Mouse (Mus musculus): ENCODE data around the gene Tssk3. TPM values are rescaled to one million over a fixed set of nuclear protein-coding genes. Genes with fewer than 3 reads are reported as not detected.
"Not testable (repeated sequence)": the region's sequence is repeated elsewhere in the genome, so short reads cannot be mapped to it uniquely, and the experiment has no call there.

Gene Tssk3
- polyA plus RNA-seq, 1 experiment, result not detected

- under 1% methylated on average over 46 of the region's 46 CpGs for WGBS
- peak; percentile 100 for DNase-seq
Measured at GRCm38 (mm10) chr4:129461183-129461960, 29.4 kb downstream of the Tssk3 start, which contains the start of gene Bsdc1. Gene Bsdc1 (plus strand): TSS chr4:129461581.

GRCm38 (mm10) chr4:129460827-129461182 is 30.0 kb downstream of the Tssk3 start:
- WGBS, result 0% methylated on average over 4 of the region's 4 CpGs
- no peak for DNase-seq
- no peaks in the 10 kb centered on the region for H3K27me3 ChIP-seq (replicated peaks; ENCODE audit: control insufficient read depth, insufficient read depth, low read length)
- peaks cover 3% of the 10 kb centered on the region; the same call in 1 of the 2 replicates for H3K36me3 ChIP-seq (ENCODE audit: control insufficient read depth, insufficient read depth, low read length)
- peak overlapping the region; percentile 47 for H3K4me3 ChIP-seq (ENCODE audit: insufficient read depth, low read depth, low read length)
- peak overlapping the region; percentile 72 for H3K27ac ChIP-seq (ENCODE audit: insufficient read depth, low read depth, low read length)
- peaks cover 4% of the 10 kb centered on the region; the same call in 1 of the 2 replicates for H3K4me1 ChIP-seq (ENCODE audit: control insufficient read depth, insufficient read depth, low read length)
- TF ChIP-seq CTCF (conservative IDR thresholded peaks at IDR 0.05; ENCODE audit: insufficient read depth, insufficient read length, low read depth, low read length) (no peak), POLR2A (IDR thresholded peaks at IDR 0.05; ENCODE audit: low read depth, low read length) (no peak)

More at GRCm38 (mm10) chr4:129461183-129461960, 29.4 kb downstream of the Tssk3 start, which contains the start of gene Bsdc1:
- Histone ChIP-seq H3K4me1 (ENCODE audit: control insufficient read depth, insufficient read depth, low read length) (peaks cover 4% of the 10 kb centered on the region; the same call in 1 of the 2 replicates), H3K4me3 (ENCODE audit: insufficient read depth, low read depth, low read length) (peak within 1 kb of the TSS; percentile 72), H3K27me3 (replicated peaks; ENCODE audit: control insufficient read depth, insufficient read depth, low read length) (no peaks in the 10 kb centered on the region), H3K27ac (ENCODE audit: insufficient read depth, low read depth, low read length) (peak within 1 kb of the TSS; percentile 72), H3K36me3 (ENCODE audit: control insufficient read depth, insufficient read depth, low read length) (peaks cover 4% of the 10 kb centered on the region; the same call in 1 of the 2 replicates)
- TF ChIP-seq CTCF (conservative IDR thresholded peaks at IDR 0.05; ENCODE audit: insufficient read depth, insufficient read length, low read depth, low read length) (no peak), POLR2A (IDR thresholded peaks at IDR 0.05; ENCODE audit: low read depth, low read length) (peak; percentile 82)

DNA sequence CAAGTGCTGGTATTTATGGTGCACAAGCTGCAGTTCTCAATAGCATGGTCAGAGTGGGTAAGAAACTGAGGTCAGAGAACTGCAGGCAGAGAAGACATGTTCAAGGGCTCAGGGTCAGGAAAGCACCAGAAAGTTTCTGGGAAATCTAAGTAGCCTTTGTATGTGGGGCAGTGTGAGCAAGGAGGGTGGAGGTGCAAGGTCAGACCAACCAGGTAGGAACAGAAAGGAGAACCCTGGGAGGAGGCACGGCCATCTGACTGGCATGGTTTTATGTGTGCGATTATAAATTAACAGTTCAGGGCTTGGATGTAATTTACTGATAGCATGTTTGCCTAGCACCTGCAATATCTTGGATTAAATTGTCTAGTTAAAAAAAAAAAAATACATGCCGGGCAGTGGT is 31.1 kb downstream of the Tssk3 start:
- Histone ChIP-seq H3K27me3 (replicated peaks; ENCODE audit: control insufficient read depth, insufficient read depth, low read length) (no peaks in the 10 kb centered on the region), H3K4me1 (ENCODE audit: control insufficient read depth, insufficient read depth, low read length) (peaks cover 4% of the 10 kb centered on the region; the same call in 1 of the 2 replicates), H3K27ac (ENCODE audit: insufficient read depth, low read depth, low read length) (peak overlapping the region; percentile 28; the same call in 1 of the 2 replicates), H3K36me3 (ENCODE audit: control insufficient read depth, insufficient read depth, low read length) (no peaks in the 10 kb centered on the region), H3K4me3 (ENCODE audit: insufficient read depth, low read depth, low read length) (no peak overlapping the region)
- no peak for TF ChIP-seq CTCF (conservative IDR thresholded peaks at IDR 0.05; ENCODE audit: insufficient read depth, insufficient read length, low read depth, low read length)
- TF ChIP-seq POLR2A (IDR thresholded peaks at IDR 0.05; ENCODE audit: low read depth, low read length), result no peak
- 38% methylated on average over 3 of the region's 3 CpGs for WGBS
- DNase-seq, result peak; percentile 80

GRCm38 (mm10) chr4:129457311-129457710 is 33.5 kb downstream of the Tssk3 start:
- H3K36me3 ChIP-seq (ENCODE audit: control insufficient read depth, insufficient read depth, low read length); H3K27me3 ChIP-seq (replicated peaks; ENCODE audit: control insufficient read depth, insufficient read depth, low read length); H3K4me1 ChIP-seq (ENCODE audit: control insufficient read depth, insufficient read depth, low read length); H3K4me3 ChIP-seq (ENCODE audit: insufficient read depth, low read depth, low read length): not testable (repeated sequence)
- peak; percentile 54 for DNase-seq
- H3K27ac ChIP-seq (ENCODE audit: insufficient read depth, low read depth, low read length), result peak overlapping the region; percentile 19
- WGBS, result 51% methylated on average over 2 of the region's 2 CpGs

DNA sequence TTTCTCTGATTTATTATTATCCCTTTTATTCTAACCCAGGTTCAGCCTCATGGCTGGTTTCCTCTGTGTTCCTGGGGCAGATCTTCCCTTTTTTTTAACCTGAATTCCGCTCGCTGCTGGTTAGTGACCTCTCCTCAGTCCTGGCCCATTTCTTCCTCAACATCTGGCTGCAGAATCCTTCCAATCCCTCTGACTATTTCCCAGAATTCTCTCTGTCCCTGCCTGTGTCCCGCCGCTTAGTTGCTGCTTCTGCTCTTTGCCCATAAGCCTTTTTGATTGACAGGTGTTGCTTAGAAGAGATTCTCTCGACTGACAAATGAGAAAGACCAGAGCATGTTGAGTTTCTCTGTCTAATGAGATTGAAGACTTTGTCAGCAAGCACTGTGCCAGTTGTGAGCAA is 34.7 kb downstream of the Tssk3 start:
- no peaks in the 10 kb centered on the region for H3K36me3 ChIP-seq (ENCODE audit: control insufficient read depth, insufficient read depth, low read length)
- H3K4me3 ChIP-seq (ENCODE audit: insufficient read depth, low read depth, low read length), result no peak overlapping the region
- 39% methylated on average over 5 of the region's 5 CpGs for WGBS
- no peaks in the 10 kb centered on the region for H3K27me3 ChIP-seq (replicated peaks; ENCODE audit: control insufficient read depth, insufficient read depth, low read length)
- TF ChIP-seq POLR2A (IDR thresholded peaks at IDR 0.05; ENCODE audit: low read depth, low read length), result no peak
- TF ChIP-seq CTCF (conservative IDR thresholded peaks at IDR 0.05; ENCODE audit: insufficient read depth, insufficient read length, low read depth, low read length), result no peak
- DNase-seq, result peak; percentile 70
- 0 out of 2 replicates have a peak overlapping the region, but pooled peaks have one; percentile 1 for H3K27ac ChIP-seq (ENCODE audit: insufficient read depth, low read depth, low read length)
- H3K4me1 ChIP-seq (ENCODE audit: control insufficient read depth, insufficient read depth, low read length), result no peaks in the 10 kb centered on the region; the same call in 1 of the 2 replicates

- 0% methylated on average over 5 of the region's 5 CpGs for WGBS
- Histone ChIP-seq H3K36me3 (ENCODE audit: control insufficient read depth, insufficient read depth, low read length) (no peaks in the 10 kb centered on the region), H3K27me3 (replicated peaks; ENCODE audit: control insufficient read depth, insufficient read depth, low read length) (no peaks in the 10 kb centered on the region), H3K27ac (ENCODE audit: insufficient read depth, low read depth, low read length) (0 out of 2 replicates have a peak overlapping the region, but pooled peaks have one; percentile 2), H3K4me1 (ENCODE audit: control insufficient read depth, insufficient read depth, low read length) (no peaks in the 10 kb centered on the region; the same call in 1 of the 2 replicates), H3K4me3 (ENCODE audit: insufficient read depth, low read depth, low read length) (no peak overlapping the region)
- TF ChIP-seq CTCF (conservative IDR thresholded peaks at IDR 0.05; ENCODE audit: insufficient read depth, insufficient read length, low read depth, low read length) (peak; percentile 84), POLR2A (IDR thresholded peaks at IDR 0.05; ENCODE audit: low read depth, low read length) (no peak)
- peak; percentile 88 for DNase-seq
Measured at GRCm38 (mm10) chr4:129455265-129455664, 35.6 kb downstream of the Tssk3 start.

DNA sequence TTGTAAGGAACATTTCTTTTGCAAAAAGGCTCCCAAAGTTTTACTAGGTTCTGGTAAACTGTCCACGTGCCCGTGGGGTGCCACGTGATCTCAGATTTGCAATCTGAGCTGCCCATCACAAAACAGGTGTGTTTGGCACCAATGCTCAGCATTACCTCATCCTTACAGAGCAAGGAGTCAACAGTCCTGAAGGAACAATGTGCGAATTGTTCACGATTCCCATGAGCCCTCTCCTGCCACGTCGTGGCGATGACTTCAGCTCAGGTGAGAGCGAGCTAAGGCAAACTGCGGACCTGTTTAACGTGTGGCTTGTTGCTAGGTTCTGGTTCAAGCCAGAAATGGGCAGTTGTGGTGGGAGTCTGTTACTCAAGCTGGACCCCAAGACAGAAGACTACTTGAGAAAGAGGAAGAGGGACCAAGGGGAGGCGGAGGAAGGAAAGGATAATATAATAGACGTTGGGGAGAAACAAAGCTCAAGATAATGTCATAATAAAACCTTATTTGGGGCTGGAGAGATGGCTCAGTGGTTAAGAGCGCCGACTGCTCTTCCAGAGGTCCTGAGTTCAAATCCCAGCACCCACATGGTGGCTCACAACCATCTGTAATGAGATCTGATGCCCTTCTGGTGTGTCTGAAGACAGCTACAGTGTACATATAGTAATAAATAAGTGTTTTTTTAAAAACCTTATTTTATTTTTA is 39.2 kb downstream of the Tssk3 start:
- WGBS, result 76% methylated on average over 15 of the region's 15 CpGs
- Histone ChIP-seq H3K36me3 (ENCODE audit: control insufficient read depth, insufficient read depth, low read length) (no peaks in the 10 kb centered on the region), H3K27ac (ENCODE audit: insufficient read depth, low read depth, low read length) (no peak overlapping the region), H3K4me3 (ENCODE audit: insufficient read depth, low read depth, low read length) (no peak overlapping the region), H3K27me3 (replicated peaks; ENCODE audit: control insufficient read depth, insufficient read depth, low read length) (no peaks in the 10 kb centered on the region), H3K4me1 (ENCODE audit: control insufficient read depth, insufficient read depth, low read length) (no peaks in the 10 kb centered on the region; the same call in 1 of the 2 replicates)
- no peak for DNase-seq
- TF ChIP-seq CTCF (conservative IDR thresholded peaks at IDR 0.05; ENCODE audit: insufficient read depth, insufficient read length, low read depth, low read length), result no peak
- TF ChIP-seq POLR2A (IDR thresholded peaks at IDR 0.05; ENCODE audit: low read depth, low read length), result no peak
